Mouse (Mus musculus) frontal cortex, postnatal 10 days (tissue): ENCODE measurements at regions not wholly inside any gene's neighbourhood (a gene's known extent, or its start where the extent isn't known, plus 50 kb on each side); places are given as distances from the start of the nearest gene placed in this dataset.

Experiments used
- DNase-seq, 2 experiments: peaks; one replicate each; pipeline ENCODE4 v3.0.0; 2022; ENCODE audit warnings: low spot score in 2 of 2, mixed read lengths in 1 of 2

DNA sequence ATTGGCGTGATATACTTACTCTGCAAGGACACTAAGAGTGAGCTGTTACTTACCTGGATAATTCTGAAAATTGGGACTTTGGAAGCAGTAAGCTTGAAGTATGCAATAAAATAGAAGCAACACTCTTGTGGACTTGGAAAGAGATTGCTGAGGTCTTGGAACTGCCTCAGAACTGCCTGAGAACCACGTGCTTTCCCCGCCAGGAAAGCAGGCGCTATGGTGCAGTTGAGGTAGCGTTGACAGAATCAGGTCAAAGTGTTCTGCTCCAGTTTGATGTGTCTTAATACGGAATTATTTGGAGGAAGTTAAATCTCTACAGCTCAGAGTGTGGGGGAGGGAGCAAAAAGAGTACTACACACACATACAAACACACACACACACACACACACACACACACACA is 102.8 kb upstream of the Gm11146 start:
- DNase-seq, result peak; percentile 13 to 14

DNA sequence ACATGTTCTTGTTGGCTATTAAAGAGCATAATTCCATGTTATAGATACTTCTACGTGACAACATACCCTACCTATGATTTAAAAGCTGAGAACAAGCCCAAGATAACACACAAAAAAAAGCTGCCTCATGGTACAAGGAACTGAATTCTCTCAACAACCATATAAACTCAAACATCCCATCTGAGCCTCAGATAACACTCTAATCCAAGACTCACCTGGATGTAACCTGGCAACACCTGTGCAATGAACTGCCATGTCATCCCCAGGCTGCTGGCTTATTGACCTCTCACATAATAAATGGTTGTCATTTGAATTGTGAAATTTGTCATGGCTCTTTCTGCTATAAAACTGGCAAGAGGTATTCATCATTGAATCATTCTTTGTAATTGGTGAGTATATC is 93.5 kb upstream of the Gm11146 start:
- no peak for DNase-seq

DNA sequence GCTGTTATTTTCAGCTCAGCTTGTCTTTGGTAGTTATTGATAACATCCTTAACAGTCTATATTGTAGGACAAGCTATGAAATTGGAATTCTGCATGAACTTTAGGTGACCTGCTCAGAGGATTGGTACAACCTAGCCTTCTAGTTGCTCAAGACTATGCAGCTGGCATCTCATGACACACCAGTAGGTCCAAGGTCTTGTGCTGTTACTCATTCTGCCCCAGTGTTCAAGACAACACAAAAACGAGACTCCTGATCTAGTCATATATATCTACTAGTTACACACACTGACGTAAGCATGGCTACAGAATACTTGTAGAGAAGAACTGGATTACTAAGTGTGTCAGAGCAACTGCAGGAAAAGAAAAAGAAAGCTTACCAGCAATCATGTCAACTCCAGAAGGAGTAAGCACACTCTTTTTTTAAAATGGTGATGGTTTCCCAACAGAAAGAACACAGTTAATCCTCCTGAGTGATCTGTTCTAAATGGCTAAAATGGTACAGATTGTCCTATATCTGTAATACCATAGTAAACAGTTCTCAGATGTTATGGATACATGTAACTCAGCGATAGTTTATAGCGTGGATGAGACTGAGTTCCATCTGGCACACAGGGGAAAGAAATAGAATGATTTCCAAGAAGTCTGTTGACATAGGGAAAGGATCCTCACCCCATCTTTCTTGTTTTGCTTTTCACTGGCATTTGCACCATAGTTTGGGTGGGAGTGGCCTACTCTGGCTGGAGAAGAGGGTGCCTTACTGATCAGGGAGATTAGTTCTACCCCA is 85.4 kb upstream of the Gm11146 start:
- no peak for DNase-seq

DNA sequence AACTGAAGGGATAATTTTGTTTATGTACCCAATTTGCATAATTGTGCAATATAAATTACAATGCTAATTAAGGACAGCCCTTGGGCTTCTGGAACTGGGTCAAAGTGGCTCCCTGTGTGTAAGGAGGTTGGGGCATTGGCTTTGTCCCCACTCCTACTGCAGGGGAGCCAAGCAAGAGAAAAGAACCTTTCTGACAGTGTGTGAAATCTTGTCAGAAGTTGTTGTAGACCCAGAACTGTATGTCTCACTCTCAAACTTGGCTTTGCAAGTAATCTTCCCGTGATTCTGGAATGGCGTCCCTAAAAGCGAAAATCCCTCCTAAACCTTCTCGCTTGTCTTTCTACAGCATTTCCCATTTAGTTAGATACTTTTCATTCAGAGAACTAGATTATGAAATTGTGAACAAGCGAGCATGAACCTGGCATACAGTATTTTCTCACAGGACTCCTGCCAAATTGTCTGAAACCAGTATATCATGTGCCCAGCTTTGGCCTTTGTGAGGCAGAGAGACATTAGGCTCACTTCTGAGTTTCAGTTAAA is 83.8 kb upstream of the Gm11146 start:
- DNase-seq, result peak in 1 of 2 experiments; percentile 21

DNA sequence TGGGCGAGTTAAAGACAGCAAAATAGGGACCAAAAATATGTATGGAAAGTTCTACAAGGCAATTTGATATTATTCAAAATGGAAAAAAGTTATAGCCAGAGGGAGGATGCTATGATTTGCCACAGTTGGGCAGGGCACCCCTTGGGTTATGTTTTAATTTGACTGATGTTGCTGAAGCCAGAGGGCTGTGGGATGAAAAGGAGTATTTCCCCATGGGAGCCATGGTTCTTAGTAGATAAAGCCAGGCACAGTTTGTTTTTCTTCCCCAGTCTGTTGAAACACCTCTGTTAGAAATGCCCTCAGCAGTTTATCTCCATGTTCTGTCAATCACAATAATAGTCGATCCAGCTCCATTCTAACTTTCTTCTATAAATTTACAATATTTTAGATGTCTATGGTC is 82.6 kb upstream of the Gm11146 start:
- no peak for DNase-seq

DNA sequence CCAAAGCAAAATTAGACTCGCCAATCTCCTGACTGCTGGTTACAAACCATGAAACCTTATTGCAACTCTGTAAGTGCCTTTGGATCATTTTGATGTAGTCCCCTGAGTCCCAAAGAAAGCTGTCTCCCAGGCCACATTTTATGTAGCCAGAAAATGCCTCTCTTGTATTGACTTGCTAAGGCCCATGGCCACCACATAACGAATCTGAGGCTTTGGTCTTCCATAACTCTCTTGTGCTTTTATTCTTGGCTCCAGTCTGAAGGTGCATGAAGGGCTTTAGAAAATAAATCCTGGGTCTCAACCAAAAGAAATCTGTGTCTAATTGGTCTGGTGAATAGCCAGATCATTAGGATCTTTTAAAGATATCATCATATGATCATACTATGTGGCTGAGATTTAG is 77.3 kb upstream of the Gm11146 start:
- no peak for DNase-seq

DNA sequence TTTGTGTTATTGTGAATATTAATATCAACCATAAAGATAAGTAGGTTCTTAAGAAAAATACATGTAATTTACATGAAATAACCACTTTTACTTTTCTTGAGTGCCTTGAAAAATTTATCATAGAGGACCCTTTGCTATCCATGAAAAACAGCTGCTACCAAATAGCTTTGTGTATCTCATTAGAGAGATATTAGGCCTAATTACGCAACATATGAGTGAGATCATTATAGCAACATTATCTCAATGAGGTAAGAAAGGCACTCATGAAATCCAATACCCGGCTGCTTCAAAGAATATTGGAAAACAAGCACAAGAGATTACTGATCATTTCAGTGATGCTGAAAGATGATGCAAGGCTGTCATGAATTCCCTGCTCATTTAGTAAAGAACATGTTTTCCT is 74.9 kb upstream of the Gm11146 start:
- DNase-seq, result no peak

DNA sequence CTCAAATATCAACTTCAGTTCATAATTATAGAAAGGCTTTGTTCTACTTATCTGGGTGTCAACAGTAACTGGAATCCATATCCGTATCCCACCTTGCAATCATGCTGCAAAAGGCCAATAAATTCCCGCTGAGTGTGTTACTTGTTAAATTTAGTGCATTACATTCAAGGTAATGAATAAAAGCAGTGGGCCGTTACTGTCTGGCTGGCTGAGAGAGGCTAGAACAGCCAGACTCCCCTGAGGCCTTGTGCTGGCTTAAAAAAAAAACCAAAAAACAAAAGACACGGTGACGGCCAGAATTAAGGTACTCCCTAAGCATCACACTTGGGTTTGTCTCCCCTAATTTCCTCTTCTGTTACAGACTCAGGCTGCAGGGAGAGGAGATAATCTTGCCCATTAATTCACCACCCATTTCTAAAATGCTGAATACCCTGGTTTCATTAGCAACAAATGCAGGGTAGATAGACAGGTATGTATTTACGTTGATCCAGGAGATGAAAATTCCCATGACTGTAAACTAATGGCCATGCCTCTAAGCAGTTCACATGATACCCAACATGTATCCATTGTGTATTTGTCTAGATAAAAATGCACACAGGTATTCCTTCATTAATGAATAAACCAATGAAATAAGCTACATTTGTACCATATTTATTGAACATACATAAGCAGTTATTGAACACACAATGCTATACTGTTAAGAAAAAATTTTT is 74.1 kb upstream of the Gm11146 start:
- DNase-seq, result no peak

DNA sequence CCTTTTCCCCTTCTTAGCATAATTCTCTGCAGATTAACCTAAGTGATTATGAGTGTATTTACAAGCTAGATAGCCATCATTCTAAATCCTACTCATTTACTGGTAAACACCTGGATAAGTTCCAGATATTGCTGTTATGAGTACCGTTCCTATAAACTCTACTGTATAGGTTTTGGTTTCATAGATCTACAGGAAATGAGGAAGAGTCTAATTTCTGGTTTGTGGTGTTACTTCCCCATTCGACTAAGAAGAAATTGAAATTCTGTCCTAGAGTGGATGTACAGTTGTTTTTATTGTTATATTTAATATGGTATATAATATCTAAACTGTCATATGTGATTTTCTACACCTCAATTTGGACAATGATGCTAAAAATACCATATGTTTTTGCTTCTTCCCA is 69.4 kb upstream of the Gm11146 start:
- no peak for DNase-seq

DNA sequence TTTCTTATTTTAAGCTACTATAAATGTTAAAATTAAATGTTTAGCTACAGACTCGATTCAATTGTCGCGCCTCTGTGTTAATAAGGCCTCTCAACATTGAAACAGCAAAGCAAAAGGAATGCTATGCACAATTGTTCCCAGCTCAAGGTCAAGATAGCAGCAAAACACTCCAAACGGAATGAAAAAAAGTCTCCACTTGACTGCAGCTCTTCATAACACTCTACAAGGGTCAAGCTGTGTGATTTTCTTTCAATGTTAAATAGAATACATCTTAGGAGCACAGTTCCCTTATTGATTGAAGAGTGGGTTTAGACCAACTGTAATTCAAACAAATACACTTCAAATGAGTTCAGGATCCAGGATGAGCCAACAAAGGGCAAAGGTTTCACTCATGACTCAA is 63.9 kb upstream of the Gm11146 start:
- no peak for DNase-seq

DNA sequence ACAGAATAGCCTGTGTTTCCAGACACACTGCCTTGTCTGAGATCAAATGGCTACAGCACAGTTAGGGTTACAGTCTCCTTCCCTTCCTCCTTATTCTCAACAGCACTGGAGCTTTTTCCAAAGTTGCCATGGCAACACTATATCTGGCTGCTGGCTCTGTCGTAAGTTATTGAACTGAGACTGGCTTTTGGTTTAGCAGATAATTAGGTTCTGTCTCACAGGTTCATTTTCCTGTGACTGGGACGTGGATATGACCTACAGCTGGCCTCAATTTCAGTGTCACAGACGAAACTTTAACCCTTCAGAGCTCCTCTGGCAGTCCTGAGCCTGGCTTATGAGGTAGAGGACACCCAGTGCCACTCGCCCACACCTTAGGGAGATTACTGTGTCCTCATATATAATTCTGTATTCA is 60.2 kb upstream of the Gm11146 start:
- peak; percentile 34 to 39 for DNase-seq

DNA sequence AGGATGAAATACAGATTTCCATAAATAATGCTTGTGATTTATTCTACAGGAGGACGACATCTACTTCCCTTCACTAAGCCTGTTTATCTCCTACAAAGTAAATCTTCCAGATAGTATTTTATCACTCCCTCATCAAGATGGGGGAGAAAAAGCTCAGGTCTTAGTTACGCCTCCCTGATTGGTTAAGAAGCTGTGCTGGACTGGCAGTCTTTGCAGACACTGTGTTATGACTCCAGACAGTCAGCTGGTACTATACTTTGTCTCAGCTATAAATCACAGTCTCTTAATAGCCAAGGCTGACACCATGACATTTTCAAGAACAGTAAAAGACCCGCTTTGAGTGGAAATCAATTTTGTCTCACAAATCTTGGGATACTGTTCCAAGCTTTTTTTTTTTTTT is 51.4 kb upstream of the Gm11146 start:
- no peak for DNase-seq
